Mouse (Mus musculus): ENCODE measurements around the gene Myog. TPM values are rescaled to one million over a fixed set of nuclear protein-coding genes. Genes with fewer than 3 reads are reported as not detected.

Gene Myog
- polyA plus RNA-seq, 1 experiment = 22.0 TPM

DNA sequence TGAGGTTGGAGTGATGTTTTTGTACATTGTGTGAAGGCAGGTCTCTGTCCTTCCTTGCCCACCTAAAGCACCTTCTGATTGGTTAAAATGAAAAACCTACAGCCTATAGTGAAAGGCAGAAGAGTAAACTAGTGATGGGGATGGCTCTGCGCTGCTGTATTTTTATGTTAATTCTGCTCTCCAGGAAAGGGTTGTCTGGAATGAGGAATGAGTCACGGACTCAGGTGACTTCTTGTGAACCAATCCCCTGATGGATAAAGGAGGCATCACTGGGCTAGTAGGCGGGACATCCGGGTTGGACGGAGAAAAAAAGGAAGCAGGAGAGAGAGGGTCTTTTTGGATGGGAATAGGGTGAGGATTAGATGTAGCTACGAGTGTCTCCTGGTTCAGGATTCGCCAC is 19.8 kb upstream of the Myog start:
- no peak for TF ChIP-seq MAX (IDR thresholded peaks at IDR 0.05)
- TF ChIP-seq FOSL1 (IDR thresholded peaks at IDR 0.05; ENCODE audit: insufficient read depth, low read length, poor library complexity, severe bottlenecking) = no peak
- no peak for TF ChIP-seq CTCF (IDR thresholded peaks at IDR 0.05; ENCODE audit: control insufficient read depth, insufficient read depth, insufficient read length)
- TF ChIP-seq MYOG (IDR thresholded peaks at IDR 0.05; ENCODE audit: control insufficient read depth, extremely low read depth, insufficient read length) = no peak
- no peak for TF ChIP-seq MYOD1 (IDR thresholded peaks at IDR 0.05; ENCODE audit: control insufficient read depth, insufficient read length, low read depth)
- TF ChIP-seq USF1 (IDR thresholded peaks at IDR 0.05; ENCODE audit: low read depth) = no peak
- no peak for TF ChIP-seq CEBPB (IDR thresholded peaks at IDR 0.05; ENCODE audit: low read depth)
- Histone ChIP-seq H3K4me3 (ENCODE audit: insufficient read depth, poor library complexity, severe bottlenecking) (no peak overlapping the region), H3K27me3 (ENCODE audit: control insufficient read depth, insufficient read depth, insufficient read length) (no peaks in the 10 kb centered on the region)

DNA sequence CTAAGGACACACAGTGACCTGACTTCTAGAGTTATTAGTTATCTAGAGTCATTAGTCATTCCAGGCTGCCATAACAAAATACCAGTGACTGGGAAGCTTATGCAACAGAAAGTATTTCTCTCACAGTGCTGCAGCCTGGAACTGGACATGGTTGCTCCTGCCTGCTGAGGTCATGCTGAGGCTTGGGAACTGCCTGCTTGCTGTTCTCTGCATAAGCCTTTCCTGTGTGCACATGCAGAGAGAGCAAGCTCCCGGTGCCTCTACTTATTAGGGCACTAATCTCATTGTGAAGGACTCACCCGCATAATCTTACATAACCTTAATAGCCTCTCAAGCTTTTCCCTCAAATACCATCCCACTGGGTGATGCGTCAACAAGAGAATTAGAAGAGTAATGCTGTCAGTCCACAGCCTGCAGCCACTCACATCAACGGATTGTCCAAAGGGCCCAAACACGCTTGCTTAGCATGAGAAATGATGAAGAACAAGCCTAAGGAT is 17.0 kb upstream of the Myog start:
- Histone ChIP-seq H3K36me3 (ENCODE audit: control insufficient read depth, insufficient read depth) (no peaks in the 10 kb centered on the region), H3K4me3 (ENCODE audit: insufficient read depth, poor library complexity, severe bottlenecking) (no peak overlapping the region), H3K79me2 (ENCODE audit: control insufficient read depth, insufficient read depth) (no peaks in the 10 kb centered on the region), H3ac (ENCODE audit: control insufficient read depth, insufficient read length, low read depth) (no peak overlapping the region), H3K79me3 (ENCODE audit: low read depth) (no peaks in the 10 kb centered on the region), H3K27me3 (ENCODE audit: control insufficient read depth, insufficient read depth, insufficient read length) (no peaks in the 10 kb centered on the region)
- no peak for TF ChIP-seq CEBPB (IDR thresholded peaks at IDR 0.05; ENCODE audit: low read depth)
- TF ChIP-seq CTCF (IDR thresholded peaks at IDR 0.05; ENCODE audit: control insufficient read depth, insufficient read depth, insufficient read length) = no peak
- TF ChIP-seq MYOG (IDR thresholded peaks at IDR 0.05; ENCODE audit: control insufficient read depth, extremely low read depth, insufficient read length) = no peak
- no peak for TF ChIP-seq FOSL1 (IDR thresholded peaks at IDR 0.05; ENCODE audit: insufficient read depth, low read length, poor library complexity, severe bottlenecking)
- no peak for TF ChIP-seq MAX (IDR thresholded peaks at IDR 0.05)
- TF ChIP-seq MYOD1 (IDR thresholded peaks at IDR 0.05; ENCODE audit: control insufficient read depth, insufficient read length, low read depth) = no peak
- no peak for TF ChIP-seq USF1 (IDR thresholded peaks at IDR 0.05; ENCODE audit: low read depth)

More for the DNA sequence above, 19.8 kb upstream of the Myog start:
- no peaks in the 10 kb centered on the region for H3K79me3 ChIP-seq (ENCODE audit: low read depth)
- H3K36me3 ChIP-seq (ENCODE audit: control insufficient read depth, insufficient read depth) = no peaks in the 10 kb centered on the region
- H3K79me2 ChIP-seq (ENCODE audit: control insufficient read depth, insufficient read depth) = no peaks in the 10 kb centered on the region
- H3ac ChIP-seq (ENCODE audit: control insufficient read depth, insufficient read length, low read depth) = no peak overlapping the region

DNA sequence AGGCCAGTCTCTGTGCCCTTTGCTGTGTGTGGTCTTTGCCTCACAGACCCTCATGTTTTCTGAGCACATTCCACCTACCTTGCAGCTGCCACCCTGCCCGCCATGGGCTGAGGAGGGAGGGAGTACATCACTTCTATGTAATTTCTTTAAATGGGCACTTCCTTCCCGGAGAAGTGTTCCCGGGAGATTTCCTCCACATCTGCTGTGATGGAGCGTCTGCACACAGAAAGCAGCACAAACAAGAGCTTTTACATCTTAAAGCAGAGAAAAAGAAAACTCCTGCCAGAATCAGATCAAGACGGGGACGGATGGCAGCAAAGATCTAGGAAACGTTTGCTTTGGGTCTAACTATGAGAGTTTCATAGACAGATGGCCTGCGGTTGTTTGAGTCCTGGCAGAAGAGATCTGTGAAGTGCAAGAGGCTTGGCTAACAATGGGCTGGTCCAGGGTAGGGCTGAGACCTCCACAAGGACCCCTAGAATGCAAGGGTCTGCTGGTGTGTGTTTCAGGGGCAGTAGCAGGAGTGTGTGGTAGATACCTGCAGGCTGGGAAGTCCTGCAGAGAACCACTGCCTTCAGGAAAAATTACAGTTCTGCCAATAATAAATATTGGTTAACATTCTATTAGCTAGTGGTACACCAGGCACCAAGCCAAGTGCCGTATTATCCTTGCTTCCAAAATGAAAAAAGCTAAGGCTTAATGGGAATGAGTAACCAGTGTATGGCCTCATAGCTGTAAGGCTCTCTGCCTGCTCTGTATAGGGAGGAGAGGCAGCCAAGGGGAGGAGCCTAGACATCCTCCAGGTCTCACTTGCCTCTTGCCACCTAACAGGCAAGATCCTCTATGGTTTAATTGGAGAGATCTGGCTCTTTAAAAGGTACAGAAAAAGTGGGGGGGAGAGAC is 16.0 kb upstream of the Myog start:
- no peaks in the 10 kb centered on the region for H3K79me2 ChIP-seq (ENCODE audit: control insufficient read depth, insufficient read depth)
- TF ChIP-seq CEBPB (IDR thresholded peaks at IDR 0.05; ENCODE audit: low read depth) (no peak), CTCF (IDR thresholded peaks at IDR 0.05; ENCODE audit: control insufficient read depth, insufficient read depth, insufficient read length) (no peak), MAX (IDR thresholded peaks at IDR 0.05) (no peak), MYOG (IDR thresholded peaks at IDR 0.05; ENCODE audit: control insufficient read depth, extremely low read depth, insufficient read length) (no peak)
- no peaks in the 10 kb centered on the region for H3K27me3 ChIP-seq (ENCODE audit: control insufficient read depth, insufficient read depth, insufficient read length)
- no peak overlapping the region for H3K4me3 ChIP-seq (ENCODE audit: insufficient read depth, poor library complexity, severe bottlenecking)
- no peak overlapping the region for H3ac ChIP-seq (ENCODE audit: control insufficient read depth, insufficient read length, low read depth)
- H3K36me3 ChIP-seq (ENCODE audit: control insufficient read depth, insufficient read depth) = no peaks in the 10 kb centered on the region
- H3K79me3 ChIP-seq (ENCODE audit: low read depth) = no peaks in the 10 kb centered on the region

DNA sequence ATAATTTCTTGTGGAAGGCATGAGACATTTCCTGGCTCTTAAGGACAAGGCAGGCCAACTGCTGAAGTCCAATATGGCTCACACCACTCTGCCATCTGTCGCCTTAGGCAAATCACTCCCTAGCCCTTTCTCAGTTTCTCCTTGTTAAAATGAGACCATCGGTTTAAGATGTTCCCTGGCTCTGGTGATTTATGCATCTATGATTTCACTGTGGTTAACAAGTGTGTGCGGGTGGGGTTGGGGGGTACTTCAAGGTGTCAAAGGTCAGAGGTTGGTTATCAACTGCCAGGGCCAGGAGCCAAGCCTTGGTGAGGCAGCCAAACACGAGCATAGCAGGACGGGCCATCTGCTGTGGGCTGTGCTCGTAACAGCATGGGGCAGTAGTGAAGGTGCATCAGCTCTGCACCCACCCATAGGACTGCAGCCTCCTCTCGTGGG is 15.3 kb upstream of the Myog start:
- no peaks in the 10 kb centered on the region for H3K79me3 ChIP-seq (ENCODE audit: low read depth)
- H3K27me3 ChIP-seq (ENCODE audit: control insufficient read depth, insufficient read depth, insufficient read length) = no peaks in the 10 kb centered on the region
- no peak overlapping the region for H3K4me3 ChIP-seq (ENCODE audit: insufficient read depth, poor library complexity, severe bottlenecking)
- TF ChIP-seq USF1 (IDR thresholded peaks at IDR 0.05; ENCODE audit: low read depth) (no peak), MAX (IDR thresholded peaks at IDR 0.05) (no peak), MYOD1 (IDR thresholded peaks at IDR 0.05; ENCODE audit: control insufficient read depth, insufficient read length, low read depth) (no peak), FOSL1 (IDR thresholded peaks at IDR 0.05; ENCODE audit: insufficient read depth, low read length, poor library complexity, severe bottlenecking) (no peak), CEBPB (IDR thresholded peaks at IDR 0.05; ENCODE audit: low read depth) (no peak), MYOG (IDR thresholded peaks at IDR 0.05; ENCODE audit: control insufficient read depth, extremely low read depth, insufficient read length) (no peak), CTCF (IDR thresholded peaks at IDR 0.05; ENCODE audit: control insufficient read depth, insufficient read depth, insufficient read length) (no peak)
- H3ac ChIP-seq (ENCODE audit: control insufficient read depth, insufficient read length, low read depth) = no peak overlapping the region
- no peaks in the 10 kb centered on the region for H3K36me3 ChIP-seq (ENCODE audit: control insufficient read depth, insufficient read depth)
- no peaks in the 10 kb centered on the region for H3K79me2 ChIP-seq (ENCODE audit: control insufficient read depth, insufficient read depth)

DNA sequence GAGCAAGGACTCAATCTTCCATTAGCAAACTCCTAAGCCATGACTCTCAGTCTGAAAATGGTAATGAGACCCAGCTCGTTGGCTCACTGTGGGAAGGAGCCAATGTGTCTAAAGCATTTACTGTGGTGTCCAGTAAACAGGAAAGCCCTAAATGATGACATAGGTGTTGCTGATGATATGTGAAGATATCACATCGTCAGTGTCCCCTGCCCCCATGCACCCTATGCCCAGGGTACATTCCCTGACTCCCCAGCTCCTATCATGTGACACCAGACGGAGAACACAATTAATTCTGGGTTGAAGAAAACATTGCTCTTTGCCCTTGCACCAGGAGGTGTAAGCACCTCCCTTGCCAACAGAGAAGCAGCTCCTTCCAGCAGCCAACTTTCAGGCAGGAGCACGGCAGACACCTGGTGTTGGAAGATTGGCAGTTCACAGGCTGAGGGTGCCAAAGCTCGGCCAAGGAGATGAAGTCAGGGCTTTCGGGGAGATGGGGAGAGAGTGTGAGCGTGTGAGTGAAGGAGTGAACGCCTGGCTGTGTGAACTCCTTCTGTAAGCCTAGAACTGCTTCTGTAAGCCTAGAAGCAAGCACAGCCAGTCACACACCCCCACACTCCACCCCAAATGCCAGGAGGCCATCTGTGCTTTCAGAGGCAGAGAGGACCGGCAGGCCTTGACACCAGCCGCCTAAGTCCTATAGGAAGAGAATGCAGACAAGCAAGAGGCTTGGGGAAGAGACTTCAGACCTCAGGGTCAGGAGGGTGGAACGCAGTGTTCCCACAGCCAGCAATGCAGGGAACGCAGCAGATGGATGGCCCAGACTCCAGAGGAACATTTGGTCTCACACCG is 13.9 kb upstream of the Myog start:
- Histone ChIP-seq H3ac (ENCODE audit: control insufficient read depth, insufficient read length, low read depth) (no peak overlapping the region), H3K27me3 (ENCODE audit: control insufficient read depth, insufficient read depth, insufficient read length) (no peaks in the 10 kb centered on the region), H3K4me3 (ENCODE audit: insufficient read depth, poor library complexity, severe bottlenecking) (no peak overlapping the region), H3K79me2 (ENCODE audit: control insufficient read depth, insufficient read depth) (no peaks in the 10 kb centered on the region), H3K36me3 (ENCODE audit: control insufficient read depth, insufficient read depth) (no peaks in the 10 kb centered on the region), H3K79me3 (ENCODE audit: low read depth) (no peaks in the 10 kb centered on the region)
- TF ChIP-seq MYOD1 (IDR thresholded peaks at IDR 0.05; ENCODE audit: control insufficient read depth, insufficient read length, low read depth) (no peak), MAX (IDR thresholded peaks at IDR 0.05) (no peak), USF1 (IDR thresholded peaks at IDR 0.05; ENCODE audit: low read depth) (no peak), MYOG (IDR thresholded peaks at IDR 0.05; ENCODE audit: control insufficient read depth, extremely low read depth, insufficient read length) (no peak)
